Mouse (Mus musculus) stomach, postnatal 0 days (tissue): Measurements from ENCODE around the gene Lbhd2. TPM values are rescaled to one million over a fixed set of nuclear protein-coding genes. Genes with fewer than 3 reads are reported as not detected.

Experiments used
- ATAC-seq: fragments of 200-750 bp; cut with Nextera tagmentation; 2 replicates; pipeline ENCODE4 v1.8.0; 2017; ENCODE audit not compliant: low FRiP score, low TSS enrichment
- DNase-seq: peaks from one replicate; pipeline ENCODE4 v3.0.0-alpha.2; 2016; ENCODE audit warnings: low spot score
- H3K27ac ChIP-seq: fragments of 300-500 bp; sonication (generic); replicated peaks from 2 replicates; pipeline ENCODE4 v1.5.1; 2014; ENCODE audit warnings: mild to moderate bottlenecking, control low read depth
- H3K27me3 ChIP-seq: fragments of 300-500 bp; sonication (generic); 2 replicates; pipeline ENCODE4 v1.6.1; 2014; ENCODE audit warnings: low read length; ENCODE audit not compliant: control insufficient read depth, insufficient read depth
- H3K36me3 ChIP-seq: fragments of 300-500 bp; sonication (generic); 2 replicates; pipeline ENCODE4 v1.6.1; 2014; ENCODE audit warnings: low read length, mixed read lengths; ENCODE audit not compliant: control insufficient read depth, insufficient read depth
- H3K4me1 ChIP-seq: fragments of 300-500 bp; sonication (generic); replicated peaks from 2 replicates; pipeline ENCODE4 v1.6.1; 2014; ENCODE audit warnings: antibody characterized with exemption; ENCODE audit not compliant: control insufficient read depth, insufficient read depth
- H3K4me2 ChIP-seq: fragments of 300-500 bp; sonication (generic); replicated peaks from 2 replicates; pipeline ENCODE4 v1.6.1; 2014; ENCODE audit warnings: low read depth, mild to moderate bottlenecking, control low read depth, moderate library complexity
- H3K4me3 ChIP-seq: fragments of 300-500 bp; sonication (generic); 2 replicates; pipeline ENCODE4 v1.5.1; 2014; ENCODE audit warnings: low read depth, low read length, control low read depth
- H3K9ac ChIP-seq: fragments of 300-500 bp; sonication (generic); 2 replicates; pipeline ENCODE4 v1.6.1; 2014; ENCODE audit warnings: mild to moderate bottlenecking, low read length, control low read depth, mixed read lengths
- H3K9me3 ChIP-seq: fragments of 300-500 bp; sonication (generic); 2 replicates; pipeline ENCODE4 v1.6.1; 2016; ENCODE audit warnings: low read length; ENCODE audit not compliant: control insufficient read depth
- CTCF ChIP-seq: IDR thresholded peaks from 2 replicates; pipeline ENCODE4 v1.5.1; 2016; ENCODE audit warnings: antibody characterized with exemption, low read depth, mild to moderate bottlenecking, moderate library complexity
- EP300 ChIP-seq: optimal IDR thresholded peaks from 2 replicates; pipeline ENCODE3; 2016; ENCODE audit warnings: antibody characterized with exemption
- WGBS: fragments of 180-500 bp; shearing (Covaris S2); extraction: QIAGEN DNeasy Blood & Tissue Kit; methylation state at CpG from one replicate; pipeline ENCODE4 v1.1.7; 2014; 5-methylcytosine and 5-hydroxymethylcytosine counted together
- polyA plus RNA-seq: library from polyadenylated mRNA; unstranded; fragments of >200 nt; fragmentation: Nextera tagmentation; extraction: Ambion mirVana; gene quantifications from 2 replicates; pipeline ENCODE4 v1.2.1, GENCODE M21; 2015

Lbhd2 gene
- polyA plus RNA-seq, 1 experiment from 2014 or later: 2.2 TPM

DNA sequence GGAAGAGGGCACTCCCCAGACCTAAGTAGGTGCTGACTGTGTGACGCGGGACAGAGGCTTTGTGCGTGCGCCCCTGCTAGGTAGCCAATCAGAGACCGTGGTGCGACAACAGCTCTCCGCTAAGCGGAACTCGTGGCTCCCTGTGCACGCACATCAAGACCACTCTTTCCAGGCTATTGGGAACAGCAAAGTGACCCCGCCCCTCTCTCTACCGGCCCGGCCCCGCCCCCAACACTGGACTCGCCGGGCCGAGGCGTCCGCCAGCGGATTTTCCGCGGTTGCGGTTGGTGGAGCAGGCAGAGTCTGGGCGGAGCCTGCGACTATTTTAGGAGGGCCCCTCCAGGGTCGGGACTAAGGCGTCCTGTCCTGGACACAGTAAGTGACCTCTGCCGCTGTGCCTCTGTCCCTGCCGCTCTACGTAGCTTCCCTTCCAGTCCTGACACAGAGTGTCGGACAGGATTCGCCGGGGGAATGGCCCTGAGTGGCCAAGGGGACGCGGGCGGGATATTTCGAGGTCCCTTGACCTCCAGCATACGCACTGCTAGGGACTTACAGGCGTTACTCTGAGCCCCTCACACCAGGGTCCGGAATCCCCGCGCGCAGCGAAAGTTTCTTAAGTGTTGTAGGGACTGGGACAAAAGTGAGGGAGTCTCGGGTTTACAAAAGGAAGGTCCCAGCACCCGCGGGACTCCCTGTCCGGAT lies 35.9 kb downstream of the Lbhd2 start, which contains the start of gene Tnfaip2:
TSS of gene Tnfaip2 (plus strand) at position 161 of the 702 bp plus-strand sequence.
- 4% methylated on average over 47 of the region's 48 CpGs for WGBS
- Histone ChIP-seq H3K27me3 (peaks cover 20% of the 10 kb centered on the region), H3K4me1 (no peaks in the 10 kb centered on the region), H3K27ac (peak within 1 kb of the TSS; percentile 45; the same call in 1 of the 2 replicates), H3K36me3 (no peaks in the 10 kb centered on the region), H3K4me3 (peak within 1 kb of the TSS; percentile 36), H3K4me2 (peak within 1 kb of the TSS; percentile 56), H3K9me3 (no peaks in the 10 kb centered on the region), H3K9ac (peak within 1 kb of the TSS; percentile 58)
- no peak for TF ChIP-seq EP300
- TF ChIP-seq CTCF: no peak
- DNase-seq (peak; percentile 58), ATAC-seq (peak; percentile 69)

- peak overlapping the region; percentile 36 for H3K4me3 ChIP-seq
- H3K27me3 ChIP-seq: peaks cover 23% of the 10 kb centered on the region
- no peaks in the 10 kb centered on the region for H3K36me3 ChIP-seq
- peak overlapping the region; percentile 58 for H3K9ac ChIP-seq
- H3K4me2 ChIP-seq: peak overlapping the region; percentile 56
- H3K27ac ChIP-seq: peak overlapping the region; percentile 45; the same call in 1 of the 2 replicates
- 35% methylated on average over 15 of the region's 15 CpGs for WGBS
- no peak for DNase-seq
- no peaks in the 10 kb centered on the region for H3K4me1 ChIP-seq
- H3K9me3 ChIP-seq: no peaks in the 10 kb centered on the region
- ATAC-seq: no peak; the same call in 1 of the 2 replicates
- TF ChIP-seq CTCF (no peak), EP300 (no peak)
Observed at GRCm38 (mm10) chr12:111443011-111443870, 36.6 kb downstream of the Lbhd2 start.

DNA sequence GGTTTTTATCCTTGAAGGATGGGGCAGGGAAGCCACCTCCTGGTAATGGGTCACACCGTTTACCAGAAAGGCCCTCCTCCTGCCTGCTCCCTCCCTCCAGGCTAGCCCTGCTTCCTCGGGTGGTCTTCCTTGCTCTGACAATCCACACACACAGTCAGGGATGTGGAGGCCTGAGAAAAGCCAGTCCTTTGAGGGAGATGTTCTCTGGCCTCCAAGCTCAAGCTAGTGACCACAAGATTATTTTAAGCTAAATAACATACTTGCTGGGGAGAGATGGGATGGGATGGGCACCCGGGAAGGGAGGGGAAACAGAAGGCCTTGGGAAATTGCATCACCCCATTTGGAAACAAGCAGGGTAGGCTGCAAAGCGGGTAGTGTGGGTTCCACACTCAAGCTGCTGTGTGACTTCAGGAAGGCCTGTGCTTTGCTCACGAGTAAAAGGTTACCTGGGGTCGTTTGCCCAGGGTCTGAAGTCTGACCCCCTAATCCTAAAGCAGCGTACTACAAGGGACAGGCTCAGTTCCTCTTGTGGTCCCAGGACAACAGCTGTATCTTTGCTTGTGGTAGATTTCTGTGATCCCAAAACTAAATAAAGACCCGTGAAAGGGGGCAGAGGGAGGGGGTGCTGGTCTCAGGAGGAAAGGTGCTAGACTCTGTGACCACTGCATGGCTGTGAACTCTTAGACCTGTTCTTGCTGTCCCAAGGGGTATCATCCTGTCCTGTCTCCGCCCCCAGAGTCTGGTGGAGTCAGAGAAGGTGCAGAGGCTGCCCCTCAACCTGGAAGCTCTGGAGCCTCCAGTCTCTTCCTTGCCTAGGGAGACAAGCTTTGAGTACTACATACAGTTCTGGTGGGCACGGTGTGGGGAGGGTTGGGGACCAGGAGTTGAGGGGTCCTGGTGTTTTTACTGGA lies 37.6 kb downstream of the Lbhd2 start:
- H3K27me3 ChIP-seq: peaks cover 23% of the 10 kb centered on the region
- H3K36me3 ChIP-seq: no peaks in the 10 kb centered on the region
- no peaks in the 10 kb centered on the region for H3K9me3 ChIP-seq
- 50% methylated on average over 10 of the region's 10 CpGs for WGBS
- no peaks in the 10 kb centered on the region for H3K4me1 ChIP-seq
- ATAC-seq (no peak), DNase-seq (no peak)
- no peak overlapping the region for H3K4me2 ChIP-seq
- H3K9ac ChIP-seq: no peak overlapping the region
- 0 out of 2 replicates have a peak overlapping the region, but pooled peaks have one; percentile 0 for H3K27ac ChIP-seq
- H3K4me3 ChIP-seq: no peak overlapping the region
- TF ChIP-seq CTCF (no peak), EP300 (no peak)

DNA sequence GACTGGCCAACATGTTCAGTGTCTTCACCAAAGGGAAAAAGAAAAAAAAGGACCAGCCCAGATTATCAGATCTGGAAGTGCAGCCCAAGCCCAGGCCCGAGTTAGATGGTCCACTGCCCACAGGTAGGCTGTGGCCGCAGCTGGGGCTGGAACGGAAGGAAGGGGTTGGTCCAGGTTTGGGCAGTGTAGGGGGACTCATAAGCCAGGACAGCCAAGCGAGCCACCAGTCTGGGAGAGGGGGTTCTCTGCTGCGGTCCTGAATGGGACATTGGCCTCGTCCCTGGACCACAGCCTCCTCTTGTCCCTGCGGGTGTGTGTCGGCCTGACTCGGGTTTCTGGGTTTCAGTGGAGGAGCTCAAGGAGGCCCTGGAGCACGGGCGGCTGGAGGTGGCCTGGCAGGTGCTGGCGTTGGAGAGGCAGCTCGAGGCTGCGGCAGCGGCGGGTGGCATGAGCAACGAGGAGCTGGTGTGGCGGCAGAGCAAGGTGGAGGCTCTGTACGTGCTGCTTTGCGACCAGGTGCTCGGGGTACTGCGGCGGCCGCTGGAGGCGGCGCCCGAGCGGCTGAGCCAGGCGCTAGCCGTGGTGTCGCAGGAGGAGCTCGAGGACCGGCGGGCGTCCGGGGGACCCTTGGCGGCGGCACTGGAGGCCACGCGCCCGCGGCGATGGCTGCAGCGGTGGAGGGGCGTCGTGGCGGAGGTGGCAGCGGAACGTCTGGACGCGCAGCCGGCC lies 38.7 kb downstream of the Lbhd2 start:
- no peaks in the 10 kb centered on the region for H3K9me3 ChIP-seq
- ATAC-seq: no peak

More for the DNA sequence above, 38.7 kb downstream of the Lbhd2 start:
- H3K36me3 ChIP-seq: no peaks in the 10 kb centered on the region
- TF ChIP-seq EP300: no peak
- no peak for TF ChIP-seq CTCF
- peak overlapping the region; percentile 29 for H3K4me2 ChIP-seq
- no peak overlapping the region for H3K9ac ChIP-seq
- 9% methylated on average over 46 of the region's 52 CpGs for WGBS
- H3K27me3 ChIP-seq: peaks cover 23% of the 10 kb centered on the region
- no peak overlapping the region for H3K27ac ChIP-seq
- no peak for DNase-seq
- no peaks in the 10 kb centered on the region for H3K4me1 ChIP-seq
- peak overlapping the region; percentile 17 for H3K4me3 ChIP-seq
